Mouse (Mus musculus) thymus, adult 2 months (tissue): ENCODE measurements around the gene AU022252. TPM values are rescaled to one million over a fixed set of nuclear protein-coding genes. Genes with fewer than 3 reads are reported as not detected.
"Not testable (repeated sequence)": the region's sequence is repeated elsewhere in the genome, so short reads cannot be mapped to it uniquely, and the experiment has no call there.

Experiments used
- DNase-seq: peaks from one replicate; pipeline ENCODE4 v3.0.0; 2021
- H3K27ac ChIP-seq: fragments of 200-500 bp; 2 replicates; pipeline ENCODE4 v1.5.1; 2012; ENCODE audit warnings: low read length, control low read depth; ENCODE audit not compliant: control insufficient read depth, insufficient read depth
- H3K27me3 ChIP-seq: fragments of 200-500 bp; 2 replicates; pipeline ENCODE4 v1.6.1; 2012; ENCODE audit warnings: mild to moderate bottlenecking, low read length, moderate library complexity, mixed read lengths; ENCODE audit not compliant: control insufficient read depth, insufficient read depth
- H3K36me3 ChIP-seq: fragments of 200-500 bp; 2 replicates; pipeline ENCODE4 v1.6.1; 2012; ENCODE audit warnings: mild to moderate bottlenecking, low read length, moderate library complexity; ENCODE audit not compliant: control insufficient read depth, insufficient read depth
- H3K4me1 ChIP-seq: fragments of 200-500 bp; replicated peaks from 2 replicates; pipeline ENCODE4 v1.6.1; 2012; ENCODE audit warnings: low read length; ENCODE audit not compliant: control insufficient read depth, insufficient read depth
- H3K4me3 ChIP-seq: fragments of 200-500 bp; 2 replicates; pipeline ENCODE4 v1.5.1; 2012; ENCODE audit warnings: mild to moderate bottlenecking, low read length, control low read depth, moderate library complexity; ENCODE audit not compliant: control insufficient read depth, insufficient read depth
- CTCF ChIP-seq: fragments of 200-500 bp; IDR thresholded peaks from 2 replicates; pipeline ENCODE4 v1.5.1; 2012; ENCODE audit warnings: mild to moderate bottlenecking, control low read depth, low read length, moderate library complexity, borderline replicate concordance; ENCODE audit not compliant: control insufficient read depth, poor library complexity, insufficient read depth; ENCODE audit errors: extremely low read depth
- POLR2A ChIP-seq: fragments of 200-500 bp; IDR thresholded peaks from 2 replicates; pipeline ENCODE4 v1.6.1; 2012; ENCODE audit warnings: mild to moderate bottlenecking, low read length, control low read depth, moderate library complexity; ENCODE audit not compliant: control insufficient read depth, poor library complexity, insufficient read depth; ENCODE audit errors: extremely low read depth
- WGBS: fragments of 180-500 bp; shearing (Covaris S2); methylation state at CpG from one replicate; pipeline ENCODE4 v1.1.7; 2018; 5-methylcytosine and 5-hydroxymethylcytosine counted together
- polyA plus RNA-seq: library from polyadenylated mRNA; depleted of rRNA; stranded (reverse); fragments of >200 nt; gene quantifications from 2 replicates; pipeline ENCODE4 v1.2.3, GENCODE M21; 2012; rRNA removed

AU022252 gene
- polyA plus RNA-seq: 9.6 and 9.8 TPM in 2 replicates

GRCm38 (mm10) chr4:119232410-119233255 lies at the start of gene AU022252, which contains the start of gene P3h1:
AU022252 (minus strand) TSS chr4:119232712.
P3h1 (plus strand) TSS chr4:119232915.
- Histone ChIP-seq H3K27me3 (no peaks in the 10 kb centered on the region), H3K4me1 (peaks cover 8% of the 10 kb centered on the region), H3K4me3 (peak within 1 kb of the TSS; percentile 56), H3K27ac (no peak within 1 kb of the TSS), H3K36me3 (no peaks in the 10 kb centered on the region)
- DNase-seq: peak; percentile 100
- TF ChIP-seq POLR2A: peak; percentile 83
- TF ChIP-seq CTCF: peak; percentile 66; the same call in 1 of the 2 replicates
- WGBS: under 1% methylated on average over 71 of the region's 71 CpGs

GRCm38 (mm10) chr4:119278784-119279183 lies 46.3 kb upstream of the AU022252 start:
- peaks cover 87% of the 10 kb centered on the region for H3K36me3 ChIP-seq
- WGBS: 97% methylated on average over 15 of the region's 15 CpGs
- H3K4me3 ChIP-seq: not testable (repeated sequence)

GRCm38 (mm10) chr4:119275726-119276125 lies 43.2 kb upstream of the AU022252 start:
- 93% methylated on average over 2 of the region's 2 CpGs for WGBS
- Histone ChIP-seq H3K27me3 (no peaks in the 10 kb centered on the region), H3K4me3 (no peak overlapping the region), H3K36me3 (peaks cover 76% of the 10 kb centered on the region), H3K4me1 (no peaks in the 10 kb centered on the region), H3K27ac (no peak overlapping the region)
- DNase-seq: no peak
- TF ChIP-seq POLR2A (no peak), CTCF (no peak)

More at GRCm38 (mm10) chr4:119278784-119279183, 46.3 kb upstream of the AU022252 start:
- not testable (repeated sequence) for DNase-seq, H3K4me1 ChIP-seq, H3K27me3 ChIP-seq, H3K27ac ChIP-seq

- TF ChIP-seq CTCF: no peak
- no peak for TF ChIP-seq POLR2A
- Histone ChIP-seq H3K36me3 (peaks cover 72% of the 10 kb centered on the region), H3K4me1 (no peaks in the 10 kb centered on the region), H3K27me3 (no peaks in the 10 kb centered on the region), H3K4me3 (no peak overlapping the region), H3K27ac (no peak overlapping the region; the same call in 1 of the 2 replicates)
- WGBS: 81% methylated on average over 2 of the region's 2 CpGs
- DNase-seq: no peak
These were observed 42.7 kb upstream of the AU022252 start for GRCm38 (mm10) chr4:119275226-119275625.

- Histone ChIP-seq H3K36me3 (peaks cover 66% of the 10 kb centered on the region), H3K4me1 (no peaks in the 10 kb centered on the region), H3K27ac (no peak overlapping the region), H3K27me3 (no peaks in the 10 kb centered on the region), H3K4me3 (no peak overlapping the region)
- TF ChIP-seq CTCF (no peak), POLR2A (no peak)
- 97% methylated on average over 1 of the region's 1 CpGs for WGBS
- no peak for DNase-seq
These were observed 42.1 kb upstream of the AU022252 start for GRCm38 (mm10) chr4:119274627-119275026.

GRCm38 (mm10) chr4:119266606-119267005 lies 34.1 kb upstream of the AU022252 start:
- Histone ChIP-seq H3K36me3 (peaks cover 5% of the 10 kb centered on the region), H3K4me3 (no peak overlapping the region), H3K27me3 (no peaks in the 10 kb centered on the region), H3K4me1 (0 out of 2 replicates have a peak, but pooled peaks cover 2% of the 10 kb centered on the region), H3K27ac (no peak overlapping the region)
- TF ChIP-seq CTCF (no peak), POLR2A (no peak)
- DNase-seq: no peak
- WGBS: 76% methylated on average over 13 of the region's 13 CpGs

GRCm38 (mm10) chr4:119263459-119263858 lies 30.9 kb upstream of the AU022252 start:
- DNase-seq: no peak
- 89% methylated on average over 3 of the region's 3 CpGs for WGBS
- Histone ChIP-seq H3K27ac (no peak overlapping the region), H3K36me3 (no peaks in the 10 kb centered on the region), H3K4me3 (no peak overlapping the region), H3K27me3 (no peaks in the 10 kb centered on the region), H3K4me1 (0 out of 2 replicates have a peak, but pooled peaks cover 2% of the 10 kb centered on the region)
- TF ChIP-seq POLR2A (no peak), CTCF (no peak)
